Mouse (Mus musculus) midbrain, embryonic 10.5 days (tissue): ENCODE measurements around the gene Fam133b. TPM values are rescaled to one million over a fixed set of nuclear protein-coding genes. Genes with fewer than 3 reads are reported as not detected.
"Not testable (repeated sequence)": the region's sequence is repeated elsewhere in the genome, so short reads cannot be mapped to it uniquely, and the experiment has no call there.

Experiments used
- DNase-seq: peaks from one replicate; pipeline ENCODE4 v3.0.0-alpha.2; 2017; ENCODE audit warnings: low spot score
- H3K27ac ChIP-seq: fragments of 300-500 bp; sonication (generic); replicated peaks from 2 replicates; pipeline ENCODE4 v1.5.1; 2016; ENCODE audit warnings: mild to moderate bottlenecking
- H3K27me3 ChIP-seq: fragments of 300-500 bp; sonication (generic); 2 replicates; pipeline ENCODE4 v1.6.1; 2016; ENCODE audit warnings: low read depth, mild to moderate bottlenecking; ENCODE audit not compliant: poor library complexity, severe bottlenecking
- H3K36me3 ChIP-seq: fragments of 300-500 bp; sonication (generic); 2 replicates; pipeline ENCODE4 v1.6.1; 2016; ENCODE audit warnings: mild to moderate bottlenecking, moderate library complexity
- H3K4me1 ChIP-seq: fragments of 300-500 bp; sonication (generic); 2 replicates; pipeline ENCODE4 v1.6.1; 2016
- H3K4me3 ChIP-seq: fragments of 300-500 bp; sonication (generic); 2 replicates; pipeline ENCODE4 v1.5.1; 2016; ENCODE audit warnings: mild to moderate bottlenecking, moderate library complexity
- H3K9me3 ChIP-seq: fragments of 300-500 bp; sonication (generic); replicated peaks from 2 replicates; pipeline ENCODE4 v1.6.1; 2016; ENCODE audit warnings: mild to moderate bottlenecking
- WGBS: fragments of 180-500 bp; shearing (Covaris S2); methylation state at CpG from one replicate; pipeline ENCODE4 v1.1.7; 2016; 5-methylcytosine and 5-hydroxymethylcytosine counted together
- polyA plus RNA-seq: library from polyadenylated mRNA; unstranded; fragments of >200 nt; fragmentation: Nextera tagmentation; extraction: Ambion mirVana; gene quantifications from 2 replicates; pipeline ENCODE4 v1.2.1, GENCODE M21; 2016

Fam133b gene
- polyA plus RNA-seq, 1 experiment from 2014 or later, result 39.7 TPM

DNA sequence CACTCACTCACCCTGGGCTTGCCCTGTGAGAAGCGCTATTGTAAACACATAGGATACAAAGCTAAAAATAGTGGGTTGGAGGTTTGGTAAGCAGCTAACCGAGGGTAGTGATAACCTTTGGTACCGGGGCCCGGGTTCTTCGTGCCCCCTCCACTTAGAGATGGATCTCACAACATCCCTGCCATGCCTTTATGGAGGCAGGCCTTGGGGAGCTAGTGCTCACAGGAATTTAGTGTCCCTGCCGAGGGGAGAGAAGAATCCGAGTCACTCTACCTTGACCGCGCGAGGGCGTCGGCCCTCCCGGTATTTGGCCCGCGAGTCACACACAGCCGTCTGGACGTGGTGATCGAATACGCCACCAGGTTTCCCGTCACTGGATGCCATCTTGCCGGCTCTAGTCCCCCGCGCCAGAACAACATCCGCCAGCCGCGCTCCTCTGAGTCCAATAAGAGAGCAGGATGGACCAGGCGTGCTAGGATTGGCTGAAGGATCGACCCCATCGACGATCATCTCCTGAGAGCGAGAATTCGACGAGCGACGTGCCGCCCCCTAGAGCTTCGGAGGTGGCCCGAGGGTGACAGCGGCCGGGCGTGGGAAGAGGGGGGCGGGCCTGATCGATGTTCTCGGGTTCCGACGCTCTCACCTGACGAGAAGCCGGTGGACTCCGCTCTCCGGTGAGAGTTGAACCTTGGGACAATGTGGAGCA is 52.2 kb downstream of the Fam133b start, which contains the start of gene Pex1:
Gene Pex1, plus strand, starts transcription at position 374 of the 706 bp plus-strand sequence.
- Histone ChIP-seq H3K4me1 (peaks cover 18% of the 10 kb centered on the region), H3K9me3 (no peaks in the 10 kb centered on the region), H3K27me3 (no peaks in the 10 kb centered on the region), H3K27ac (peak within 1 kb of the TSS; percentile 84), H3K36me3 (peaks cover 20% of the 10 kb centered on the region), H3K4me3 (peak within 1 kb of the TSS; percentile 87)
- under 1% methylated on average over 50 of the region's 50 CpGs for WGBS
- peak; percentile 95 for DNase-seq

DNA sequence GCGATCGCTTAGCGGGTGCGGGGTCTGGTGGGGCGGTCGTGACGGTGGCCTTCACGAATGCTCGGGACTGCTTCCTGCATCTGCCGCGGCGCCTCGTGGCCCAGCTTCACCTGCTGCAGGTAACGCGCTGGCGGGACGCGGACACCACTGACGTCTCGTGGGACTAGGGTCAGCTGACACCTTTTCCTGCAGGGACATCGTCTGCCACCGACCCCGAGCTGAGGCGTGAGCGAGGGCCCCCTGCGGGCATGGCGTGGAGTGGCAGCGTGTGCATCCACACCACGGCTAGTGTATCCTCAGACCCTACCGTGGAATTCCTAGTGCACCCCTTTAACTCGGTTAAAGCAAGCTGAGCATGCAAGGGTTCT is 52.8 kb downstream of the Fam133b start, which contains the start of gene Rbm48:
Gene Rbm48, minus strand, starts transcription at position 187 of the 368 bp plus-strand sequence.
- peak within 1 kb of the TSS; percentile 84 for H3K27ac ChIP-seq
- H3K36me3 ChIP-seq, result peaks cover 14% of the 10 kb centered on the region
- no peaks in the 10 kb centered on the region for H3K9me3 ChIP-seq
- under 1% methylated on average over 31 of the region's 31 CpGs for WGBS
- no peaks in the 10 kb centered on the region for H3K27me3 ChIP-seq
- peaks cover 18% of the 10 kb centered on the region for H3K4me1 ChIP-seq
- peak; percentile 72 for DNase-seq
- H3K4me3 ChIP-seq, result peak within 1 kb of the TSS; percentile 87

DNA sequence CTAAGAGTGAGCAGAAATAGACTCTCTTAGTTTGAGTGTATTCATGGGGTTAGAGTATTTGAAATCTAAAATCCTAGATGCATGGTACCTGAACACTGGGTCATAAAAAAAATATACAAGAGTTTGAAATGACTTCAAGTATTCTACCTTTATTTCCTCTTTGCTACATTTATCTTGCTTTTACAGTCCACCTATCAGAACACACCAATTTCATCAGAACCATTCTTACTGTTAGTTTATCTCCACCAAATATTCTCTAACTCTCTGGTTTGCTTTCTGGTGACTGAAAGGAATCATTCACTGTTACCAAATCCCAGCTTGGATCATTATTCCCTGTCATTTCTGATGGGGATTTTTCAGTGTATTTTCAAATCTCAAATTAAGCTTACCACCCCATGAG is 53.5 kb downstream of the Fam133b start:
- Histone ChIP-seq H3K36me3 (0 out of 2 replicates have a peak, but pooled peaks cover 6% of the 10 kb centered on the region), H3K9me3 (no peaks in the 10 kb centered on the region), H3K27me3 (no peaks in the 10 kb centered on the region), H3K4me3 (peak overlapping the region; percentile 87), H3K4me1 (peaks cover 18% of the 10 kb centered on the region), H3K27ac (no peak overlapping the region)
- no peak for DNase-seq

DNA sequence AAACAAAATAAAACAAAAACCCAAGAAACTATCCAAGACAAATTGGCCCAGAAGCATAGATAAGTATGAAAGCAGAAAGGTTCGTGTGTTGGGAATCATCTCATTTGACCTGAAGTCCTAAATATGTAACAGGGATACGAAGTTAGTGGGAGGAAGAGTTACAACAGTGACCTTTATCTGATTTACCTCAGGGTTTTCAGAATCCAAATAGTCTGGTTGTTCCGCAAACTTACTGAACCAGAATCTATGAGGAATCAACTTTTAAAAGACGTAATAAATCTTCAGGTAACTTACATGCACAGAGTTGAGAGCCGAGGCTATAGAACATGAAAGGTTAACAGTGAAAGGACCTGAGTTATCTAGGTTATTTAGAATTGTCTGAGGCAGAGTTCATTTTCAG is 55.1 kb downstream of the Fam133b start:
- Histone ChIP-seq H3K9me3 (no peaks in the 10 kb centered on the region), H3K27me3 (no peaks in the 10 kb centered on the region), H3K4me1 (peaks cover 18% of the 10 kb centered on the region), H3K36me3 (no peaks in the 10 kb centered on the region), H3K27ac (no peak overlapping the region), H3K4me3 (no peak overlapping the region)
- no peak for DNase-seq
- WGBS, result 91% methylated on average over 5 of the region's 5 CpGs

DNA sequence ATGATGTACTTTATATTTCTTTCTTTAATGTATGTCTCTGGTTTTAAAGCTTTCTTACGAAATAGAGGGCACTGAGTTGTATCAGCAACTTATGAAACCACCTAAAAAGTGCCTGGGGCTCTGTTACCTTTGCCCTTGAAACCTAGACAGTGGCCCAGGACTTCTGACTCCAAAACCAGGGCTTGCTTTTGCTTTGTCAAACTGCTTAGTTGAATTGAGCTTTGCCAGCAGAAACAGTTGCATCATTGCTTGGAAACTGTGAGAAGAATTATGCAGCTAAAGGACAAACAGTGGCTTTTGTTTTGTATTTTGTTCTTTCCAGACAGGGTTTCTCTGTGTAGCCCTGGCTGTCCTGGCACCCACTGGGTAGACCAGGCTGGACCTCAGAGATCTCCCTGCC is 56.7 kb downstream of the Fam133b start:
- DNase-seq, result no peak
- 78% methylated on average over 1 of the region's 1 CpGs for WGBS
- Histone ChIP-seq H3K9me3 (no peaks in the 10 kb centered on the region), H3K27ac (no peak overlapping the region), H3K36me3 (peaks cover 4% of the 10 kb centered on the region), H3K4me1 (peaks cover 10% of the 10 kb centered on the region), H3K27me3 (no peaks in the 10 kb centered on the region), H3K4me3 (no peak overlapping the region)

DNA sequence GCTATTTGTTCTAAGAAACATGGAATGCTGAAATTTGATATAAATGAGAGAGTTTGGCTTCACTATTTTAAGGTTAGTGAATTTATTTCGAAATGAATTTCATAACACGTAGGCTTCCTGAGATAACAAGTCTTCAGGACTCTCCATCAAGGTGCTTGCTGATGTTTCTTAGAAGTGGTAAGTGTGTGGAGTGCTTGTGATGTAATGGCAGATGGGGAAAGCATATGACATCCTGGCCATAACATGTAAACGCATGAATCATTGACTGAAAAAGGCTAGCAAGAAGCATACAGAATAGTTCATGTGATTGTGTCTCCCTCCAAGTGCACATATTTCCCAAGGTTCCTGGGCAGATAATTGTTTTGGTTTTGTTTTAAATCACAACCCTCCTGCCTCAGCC is 57.2 kb downstream of the Fam133b start:
- H3K9me3 ChIP-seq, result no peaks in the 10 kb centered on the region
- peaks cover 7% of the 10 kb centered on the region for H3K4me1 ChIP-seq
- no peaks in the 10 kb centered on the region for H3K27me3 ChIP-seq
- peaks cover 9% of the 10 kb centered on the region for H3K36me3 ChIP-seq
- WGBS, result 87% methylated on average over 3 of the region's 3 CpGs
- H3K4me3 ChIP-seq, result no peak overlapping the region
- DNase-seq, result no peak
- no peak overlapping the region for H3K27ac ChIP-seq

DNA sequence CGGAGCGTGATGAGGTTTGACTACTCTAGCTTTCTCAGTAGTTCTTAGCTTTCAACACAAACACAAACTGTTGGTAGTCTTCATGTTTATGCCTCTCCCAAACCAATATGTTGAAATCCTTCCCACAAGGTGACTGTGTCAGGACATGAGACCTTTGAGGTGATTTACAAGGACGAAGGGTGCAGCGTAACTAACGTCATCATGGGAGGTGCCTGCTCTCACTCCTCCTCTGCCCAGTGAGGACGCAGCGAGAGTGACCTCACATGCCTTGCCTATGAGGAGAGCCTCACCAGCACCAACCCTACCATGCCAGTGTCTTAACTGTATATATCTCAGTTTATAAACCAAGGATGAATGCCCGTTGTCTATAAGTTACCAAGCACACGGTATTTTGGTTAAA is 63.5 kb downstream of the Fam133b start:
- Histone ChIP-seq H3K4me3 (no peak overlapping the region), H3K36me3 (peaks cover 54% of the 10 kb centered on the region), H3K27me3 (no peaks in the 10 kb centered on the region), H3K9me3 (no peaks in the 10 kb centered on the region; the same call in 1 of the 2 replicates), H3K27ac (no peak overlapping the region), H3K4me1 (no peaks in the 10 kb centered on the region)
- WGBS, result 97% methylated on average over 9 of the region's 9 CpGs
- no peak for DNase-seq

DNA sequence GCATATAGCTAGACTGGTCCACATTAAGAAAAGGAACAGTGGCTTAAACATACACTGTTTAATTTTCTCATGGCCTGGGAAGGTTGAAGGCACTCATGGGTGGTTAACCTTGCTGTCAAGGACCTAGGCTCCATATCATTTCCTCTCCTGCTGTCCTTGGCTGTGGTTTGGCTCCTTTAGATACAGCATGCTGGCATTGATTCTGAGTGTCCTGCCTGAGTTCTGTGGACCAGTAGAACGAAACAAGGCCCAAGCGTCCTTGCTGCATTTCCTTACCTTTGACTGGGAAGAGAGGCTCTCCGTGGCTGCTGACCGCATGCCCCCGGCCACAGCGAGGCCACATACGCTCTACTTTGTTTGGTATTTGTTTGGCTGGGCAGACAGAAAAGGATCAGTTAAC is 65.6 kb downstream of the Fam133b start:
- DNase-seq, result no peak
- WGBS, result 94% methylated on average over 7 of the region's 7 CpGs
- H3K36me3 ChIP-seq, result peaks cover 63% of the 10 kb centered on the region
- no peaks in the 10 kb centered on the region; the same call in 1 of the 2 replicates for H3K9me3 ChIP-seq
- H3K27ac ChIP-seq, result no peak overlapping the region
- H3K4me3 ChIP-seq, result no peak overlapping the region
- H3K27me3 ChIP-seq, result no peaks in the 10 kb centered on the region
- no peaks in the 10 kb centered on the region for H3K4me1 ChIP-seq

DNA sequence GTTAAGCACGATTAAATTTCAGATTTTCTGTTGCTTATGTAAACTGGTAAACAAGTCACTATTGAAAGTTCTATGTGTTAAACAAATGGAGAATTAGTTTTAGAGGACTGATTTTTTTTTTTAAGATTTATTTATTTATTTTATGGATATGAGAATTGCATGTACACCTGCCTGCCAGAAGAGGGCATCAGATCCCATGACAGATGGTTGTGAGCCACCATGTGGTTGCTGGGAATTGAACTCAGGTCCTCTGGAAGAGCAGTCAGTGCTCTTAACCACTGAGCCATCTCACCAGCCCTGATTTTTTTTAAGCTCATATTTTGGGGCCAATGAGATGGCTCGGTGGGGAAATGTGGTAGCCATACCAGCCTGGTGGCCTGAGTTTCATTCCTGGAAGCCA is 68.2 kb downstream of the Fam133b start:
- H3K4me1 ChIP-seq, H3K4me3 ChIP-seq, H3K27me3 ChIP-seq, H3K27ac ChIP-seq, DNase-seq, H3K9me3 ChIP-seq: not testable (repeated sequence)
- 89% methylated on average over 2 of the region's 2 CpGs for WGBS
- H3K36me3 ChIP-seq, result peaks cover 57% of the 10 kb centered on the region

Other genes with a start within 250 kb of the Fam133b start
- 16.5 and 21.6 TPM in 2 replicates for gene Cdk6, start 202.3 kb upstream of the Fam133b start, polyA plus RNA-seq
- 3.0 and 3.3 TPM in 2 replicates for gene 1700109H08Rik, start 27.7 kb downstream of the Fam133b start, polyA plus RNA-seq
- 14.8 and 18.3 TPM in 2 replicates for gene Pex1, start 52.2 kb downstream of the Fam133b start, polyA plus RNA-seq
- 14.8 and 15.3 TPM in 2 replicates for gene Rbm48, start 52.8 kb downstream of the Fam133b start, polyA plus RNA-seq
- not detected in 2 replicates for gene Tmbim7, start 107.3 kb downstream of the Fam133b start, polyA plus RNA-seq
- gene Gatad1, start 113.4 kb downstream of the Fam133b start, polyA plus RNA-seq, result 87.1 and 92.3 TPM in 2 replicates